Comparison of ENCODE assay signal across 28 mouse cellular contexts in genomic region chr11:116613234-116613633, GRCm38 (mm10). TPM values are rescaled to one million over a fixed set of nuclear protein-coding genes. Genes with fewer than 3 reads are reported as not detected.
"Had no signal": no experiment of that assay in that cellular context is flagged by ENCODE, and none has a peak within 500 bp of the region (broad histone marks: within the 10 kb centered on the region; RNA-seq: fewer than 3 reads in every experiment).

No protein-coding gene starts in this region.

- H3K27ac ChIP-seq: limb, embryonic 12.5 days; limb, embryonic 15.5 days; midbrain, embryonic 10.5 days; midbrain, embryonic 13.5 days; neural tube, embryonic 13.5 days; stomach, postnatal 0 days had no signal

- H3K4me3 ChIP-seq: limb, embryonic 12.5 days; limb, embryonic 15.5 days; midbrain, embryonic 10.5 days; midbrain, embryonic 13.5 days; myocyte; neural tube, embryonic 13.5 days had no signal

- H3K27me3 ChIP-seq: limb, embryonic 15.5 days; midbrain, embryonic 13.5 days; neural tube, embryonic 13.5 days had no signal

- ATAC-seq: midbrain, embryonic 13.5 days; midbrain, embryonic 16.5 days had no signal

- H3K36me3 ChIP-seq: limb, embryonic 12.5 days; midbrain, embryonic 10.5 days; midbrain, embryonic 13.5 days; neural tube, embryonic 13.5 days had no signal

- H3K4me1 ChIP-seq: midbrain, embryonic 13.5 days had no signal

- H3K4me2 ChIP-seq: limb, embryonic 12.5 days; limb, embryonic 15.5 days; midbrain, embryonic 13.5 days; neural tube, embryonic 13.5 days had no signal

- H3K9me3 ChIP-seq: limb, embryonic 12.5 days; limb, embryonic 15.5 days; midbrain, embryonic 10.5 days; midbrain, embryonic 13.5 days; neural tube, embryonic 13.5 days had no signal

- H3K9ac ChIP-seq: limb, embryonic 12.5 days; limb, embryonic 15.5 days; midbrain, embryonic 13.5 days; neural tube, embryonic 13.5 days had no signal

- DNase-seq: kidney, adult 18-20 months; kidney, adult 9 months; kidney, postnatal 14 days; kidney, postnatal 4 days; left cerebral cortex, postnatal 4 days; lung, adult 2 months; lung, postnatal 14 days; lung, postnatal 4 days; retina, postnatal 1 day; right cerebral cortex, postnatal 25 days; spleen, adult 18-20 months; thymus, adult 2 months; thymus, postnatal 14 days; thymus, postnatal 4 days had no signal

RNA-seq across cellular contexts. Expression of gene Aanat, which starts 27.0 kb away (rescaled TPM):
- total RNA-seq: megakaryocyte progenitor cell, adult 5-6 weeks; monocyte, adult 5-6 weeks; neutrophil, adult 5-6 weeks had no signal
- polyA plus RNA-seq: kidney, embryonic 16.5 days; limb, embryonic 12.5 days; limb, embryonic 15.5 days; lung, adult 2 months; lung, embryonic 16.5 days; midbrain, embryonic 10.5 days; myocyte; stomach, embryonic 14.5 days; stomach, postnatal 0 days; thymus, adult 2 months had no signal

RNA-seq across cellular contexts. Expression of gene Prcd, which starts 40.1 kb away (rescaled TPM):
- total RNA-seq: monocyte, adult 5-6 weeks; neutrophil, adult 5-6 weeks had no signal

RNA-seq across cellular contexts. Expression of gene Cygb, which starts 40.9 kb away (rescaled TPM):
- total RNA-seq: megakaryocyte progenitor cell, adult 5-6 weeks; monocyte, adult 5-6 weeks had no signal
